Mouse (Mus musculus): ENCODE measurements around the gene Olfr703. TPM values are rescaled to one million over a fixed set of nuclear protein-coding genes. Genes with fewer than 3 reads are reported as not detected.

The Olfr703 gene
- total RNA-seq (2014; fragmentation: Nextera tagmentation) = not detected in 2 replicates
- not detected in 2 replicates for total RNA-seq (2017)
- not detected in 2 replicates for polyA plus RNA-seq (2012)

DNA sequence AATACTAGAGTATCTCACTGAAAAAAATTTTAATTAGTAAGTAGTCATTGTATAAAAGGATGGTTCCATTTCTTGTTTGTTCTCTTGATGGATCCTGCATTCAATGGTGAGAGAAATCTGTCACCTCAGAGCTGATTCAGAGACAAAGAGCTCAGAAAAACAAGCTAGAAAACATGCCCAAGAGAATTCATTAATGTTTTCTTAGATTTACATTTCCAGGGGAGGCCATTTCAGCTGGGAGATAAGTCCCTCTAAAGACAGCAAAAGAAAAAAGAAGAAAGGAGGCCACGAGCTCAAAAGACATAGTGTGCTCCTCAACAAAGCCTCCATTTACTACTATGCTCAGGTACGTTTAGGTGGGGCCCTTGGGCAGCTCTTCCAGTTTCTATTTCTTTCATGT, at the start of gene Olfr703:
Gene Olfr703, plus strand, starts transcription at position 301 of the 400 bp plus-strand sequence.
- Histone ChIP-seq H3K9me3 (replicated peaks) (no peaks in the 10 kb centered on the region), H3K4me3 (ENCODE audit: low read depth, low read length) (no peak within 1 kb of the TSS), H3K4me1 (ENCODE audit: insufficient read depth, low read depth, low read length) (no peaks in the 10 kb centered on the region), H3K36me3 (replicated peaks) (no peaks in the 10 kb centered on the region), H3K27me3 (ENCODE audit: insufficient read depth, low read length) (0 out of 2 replicates have a peak, but pooled peaks cover 3% of the 10 kb centered on the region)
- DNase-seq (ENCODE audit: low spot score) (no peak), ATAC-seq (ENCODE audit: extremely low read depth, insufficient number of reproducible peaks, low FRiP score, poor library complexity, severe bottlenecking) (no peak)
- TF ChIP-seq CTCF (IDR thresholded peaks at IDR 0.05; ENCODE audit: low read depth, low read length) (no peak), TAL1 (conservative IDR thresholded peaks at IDR 0.05; ENCODE audit: low read depth, low read length) (no peak)

DNA sequence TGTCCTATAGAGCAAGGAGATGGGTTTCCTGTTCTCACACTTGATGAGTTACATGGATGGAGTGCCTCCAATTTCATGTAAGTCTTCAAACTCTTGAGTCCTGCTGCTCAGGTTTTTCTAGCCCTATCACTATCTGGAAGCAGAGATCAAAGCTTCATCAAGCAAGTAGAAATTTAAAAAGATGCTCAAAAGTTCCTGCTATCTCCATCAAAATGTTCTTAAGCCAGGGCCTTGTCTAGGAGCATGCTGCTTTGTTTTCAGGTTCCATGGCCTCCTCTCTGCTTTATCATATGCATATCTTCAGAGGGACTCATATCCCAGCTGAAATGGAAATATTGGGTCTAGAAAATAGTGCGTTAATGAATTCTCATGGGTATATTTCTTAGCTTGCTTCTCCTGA, 34.4 kb upstream of the Olfr703 start, which contains the start of gene Olfr700:
Gene Olfr700, minus strand, starts transcription at position 101 of the 400 bp plus-strand sequence.
- H3K36me3 ChIP-seq (replicated peaks) = no peaks in the 10 kb centered on the region
- no peak within 1 kb of the TSS for H3K4me3 ChIP-seq (ENCODE audit: low read depth, low read length)
- H3K4me1 ChIP-seq (ENCODE audit: insufficient read depth, low read depth, low read length) = peaks cover 10% of the 10 kb centered on the region
- DNase-seq (ENCODE audit: low spot score) (no peak), ATAC-seq (ENCODE audit: extremely low read depth, insufficient number of reproducible peaks, low FRiP score, poor library complexity, severe bottlenecking) (no peak)
- no peaks in the 10 kb centered on the region for H3K9me3 ChIP-seq (replicated peaks)
- no peaks in the 10 kb centered on the region for H3K27me3 ChIP-seq (ENCODE audit: insufficient read depth, low read length)
- TF ChIP-seq POLR2AphosphoS5 (IDR thresholded peaks at IDR 0.05; ENCODE audit: insufficient replicate concordance, low read depth, low read length) (no peak), GATA2 (IDR thresholded peaks at IDR 0.05; ENCODE audit: borderline replicate concordance, low read depth, low read length) (no peak), GATA1 (IDR thresholded peaks at IDR 0.05; ENCODE audit: borderline replicate concordance, low read length) (no peak), CTCF (IDR thresholded peaks at IDR 0.05; ENCODE audit: low read depth, low read length) (no peak), TAL1 (conservative IDR thresholded peaks at IDR 0.05; ENCODE audit: low read depth, low read length) (no peak)

DNA sequence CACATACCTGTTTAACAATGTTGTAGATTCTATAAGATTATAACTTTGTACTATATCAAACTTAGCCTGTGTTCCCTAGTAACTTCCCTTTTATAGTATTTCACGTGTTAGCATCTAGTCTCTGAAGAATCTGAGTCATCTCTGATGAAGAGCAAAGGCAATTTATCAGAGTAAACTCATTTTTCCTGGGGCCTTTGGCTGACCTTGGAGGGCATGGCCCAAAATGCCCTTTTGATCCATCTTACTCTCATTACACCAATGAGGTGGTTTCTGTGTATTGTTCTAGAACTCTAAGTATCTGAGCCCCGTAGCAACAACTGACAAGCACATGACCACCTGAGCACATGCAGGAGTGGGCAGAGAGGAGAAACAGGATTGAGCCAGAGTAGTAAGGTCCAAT, 29.3 kb upstream of the Olfr703 start, which contains the start of gene Olfr701:
Gene Olfr701, plus strand, starts transcription at position 301 of the 400 bp plus-strand sequence.
- Histone ChIP-seq H3K4me1 (ENCODE audit: insufficient read depth, low read depth, low read length) (peaks cover 27% of the 10 kb centered on the region), H3K9me3 (replicated peaks) (no peaks in the 10 kb centered on the region), H3K4me3 (ENCODE audit: low read depth, low read length) (no peak within 1 kb of the TSS), H3K36me3 (replicated peaks) (no peaks in the 10 kb centered on the region), H3K27me3 (ENCODE audit: insufficient read depth, low read length) (no peaks in the 10 kb centered on the region)
- TF ChIP-seq CTCF (IDR thresholded peaks at IDR 0.05; ENCODE audit: low read depth, low read length) (no peak), GATA2 (IDR thresholded peaks at IDR 0.05; ENCODE audit: borderline replicate concordance, low read depth, low read length) (no peak), GATA1 (IDR thresholded peaks at IDR 0.05; ENCODE audit: borderline replicate concordance, low read length) (no peak), TAL1 (conservative IDR thresholded peaks at IDR 0.05; ENCODE audit: low read depth, low read length) (no peak), POLR2AphosphoS5 (IDR thresholded peaks at IDR 0.05; ENCODE audit: insufficient replicate concordance, low read depth, low read length) (no peak)
- ATAC-seq (ENCODE audit: extremely low read depth, insufficient number of reproducible peaks, low FRiP score, poor library complexity, severe bottlenecking) (no peak), DNase-seq (ENCODE audit: low spot score) (no peak)

DNA sequence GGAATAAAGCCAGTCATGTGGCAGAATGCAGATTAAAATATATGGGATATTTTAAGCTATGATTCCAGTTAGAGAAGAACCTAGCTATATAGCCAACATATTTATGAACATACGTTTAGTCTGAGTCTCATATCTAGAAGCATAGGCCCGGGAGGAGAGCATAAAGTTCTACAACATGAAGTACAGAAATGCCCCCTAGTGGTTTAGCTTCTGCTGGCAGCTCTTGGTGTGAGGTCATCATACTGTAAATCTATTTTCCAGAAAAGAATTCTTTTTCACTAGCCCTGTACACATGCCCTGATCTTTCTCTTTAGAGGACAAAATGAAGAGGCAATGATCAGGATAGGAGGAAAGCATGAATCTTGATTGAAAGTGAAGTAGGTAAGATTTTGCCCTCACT, 27.4 kb upstream of the Olfr703 start:
- Histone ChIP-seq H3K4me3 (ENCODE audit: low read depth, low read length) (no peak overlapping the region), H3K36me3 (replicated peaks) (no peaks in the 10 kb centered on the region), H3K9me3 (replicated peaks) (no peaks in the 10 kb centered on the region), H3K4me1 (ENCODE audit: insufficient read depth, low read depth, low read length) (peaks cover 20% of the 10 kb centered on the region), H3K27me3 (ENCODE audit: insufficient read depth, low read length) (no peaks in the 10 kb centered on the region)
- ATAC-seq (ENCODE audit: extremely low read depth, insufficient number of reproducible peaks, low FRiP score, poor library complexity, severe bottlenecking) = peak; percentile 68
- TF ChIP-seq GATA2 (IDR thresholded peaks at IDR 0.05; ENCODE audit: borderline replicate concordance, low read depth, low read length) (no peak), TAL1 (conservative IDR thresholded peaks at IDR 0.05; ENCODE audit: low read depth, low read length) (no peak), CTCF (IDR thresholded peaks at IDR 0.05; ENCODE audit: low read depth, low read length) (0 out of 2 replicates have a peak, but pooled peaks have one; percentile 27), GATA1 (IDR thresholded peaks at IDR 0.05; ENCODE audit: borderline replicate concordance, low read length) (no peak), POLR2AphosphoS5 (IDR thresholded peaks at IDR 0.05; ENCODE audit: insufficient replicate concordance, low read depth, low read length) (no peak)
- DNase-seq (ENCODE audit: low spot score) = peak; percentile 10

DNA sequence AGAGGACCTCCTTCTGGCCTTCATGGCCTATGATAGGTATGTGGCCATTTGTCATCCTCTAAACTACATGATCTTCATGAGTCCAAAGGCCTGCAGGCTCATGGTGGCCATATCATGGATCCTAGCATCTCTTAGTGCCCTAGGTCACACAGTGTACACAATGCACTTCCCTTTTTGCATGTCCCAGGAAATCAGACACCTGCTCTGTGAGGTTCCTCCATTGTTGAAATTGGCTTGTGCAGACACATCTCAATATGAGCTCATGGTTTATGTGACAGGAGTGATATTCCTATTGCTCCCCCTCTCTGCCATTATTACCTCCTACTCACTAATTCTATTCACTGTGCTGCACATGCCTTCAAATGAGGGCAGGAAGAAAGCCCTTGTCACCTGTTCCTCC, 24.7 kb upstream of the Olfr703 start:
- no peak overlapping the region for H3K4me3 ChIP-seq (ENCODE audit: low read depth, low read length)
- no peaks in the 10 kb centered on the region for H3K36me3 ChIP-seq (replicated peaks)
- H3K4me1 ChIP-seq (ENCODE audit: insufficient read depth, low read depth, low read length) = peaks cover 19% of the 10 kb centered on the region
- DNase-seq (ENCODE audit: low spot score) (no peak), ATAC-seq (ENCODE audit: extremely low read depth, insufficient number of reproducible peaks, low FRiP score, poor library complexity, severe bottlenecking) (no peak)
- no peaks in the 10 kb centered on the region for H3K27me3 ChIP-seq (ENCODE audit: insufficient read depth, low read length)
- H3K9me3 ChIP-seq (replicated peaks) = no peaks in the 10 kb centered on the region
- TF ChIP-seq TAL1 (conservative IDR thresholded peaks at IDR 0.05; ENCODE audit: low read depth, low read length) (no peak), CTCF (IDR thresholded peaks at IDR 0.05; ENCODE audit: low read depth, low read length) (no peak), GATA1 (IDR thresholded peaks at IDR 0.05; ENCODE audit: borderline replicate concordance, low read length) (no peak), GATA2 (IDR thresholded peaks at IDR 0.05; ENCODE audit: borderline replicate concordance, low read depth, low read length) (no peak), POLR2AphosphoS5 (IDR thresholded peaks at IDR 0.05; ENCODE audit: insufficient replicate concordance, low read depth, low read length) (no peak)

DNA sequence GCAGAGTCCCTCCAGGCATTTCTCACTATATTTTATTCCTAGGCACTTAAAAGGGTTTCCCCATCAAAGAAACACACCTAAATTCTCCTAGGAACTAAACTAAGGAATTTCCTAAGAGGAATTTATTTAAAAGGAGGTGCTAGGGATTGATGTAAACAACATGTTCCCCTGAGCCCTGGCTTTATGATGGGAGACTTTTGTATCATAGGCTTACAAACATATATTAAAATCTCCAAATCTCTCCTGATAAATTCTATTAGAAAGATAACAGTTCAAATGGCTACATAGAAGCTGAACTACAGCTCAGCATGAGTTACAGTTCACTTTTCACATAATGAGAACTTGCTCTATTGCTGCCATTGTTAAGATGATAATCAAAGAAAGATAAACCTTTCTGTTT, 9.4 kb upstream of the Olfr703 start, which contains the start of gene Olfr702:
Gene Olfr702, minus strand, starts transcription at position 101 of the 400 bp plus-strand sequence.
- Histone ChIP-seq H3K27me3 (ENCODE audit: insufficient read depth, low read length) (no peaks in the 10 kb centered on the region), H3K9me3 (replicated peaks) (no peaks in the 10 kb centered on the region), H3K4me3 (ENCODE audit: low read depth, low read length) (no peak within 1 kb of the TSS), H3K36me3 (replicated peaks) (no peaks in the 10 kb centered on the region), H3K4me1 (ENCODE audit: insufficient read depth, low read depth, low read length) (no peaks in the 10 kb centered on the region)
- no peak for DNase-seq (ENCODE audit: low spot score)
- TF ChIP-seq GATA2 (IDR thresholded peaks at IDR 0.05; ENCODE audit: borderline replicate concordance, low read depth, low read length) = no peak
- no peak for TF ChIP-seq CTCF (IDR thresholded peaks at IDR 0.05; ENCODE audit: low read depth, low read length)
- no peak for TF ChIP-seq GATA1 (IDR thresholded peaks at IDR 0.05; ENCODE audit: borderline replicate concordance, low read length)
- no peak for ATAC-seq (ENCODE audit: extremely low read depth, insufficient number of reproducible peaks, low FRiP score, poor library complexity, severe bottlenecking)
